ENCODE assay signal across 24 mouse cellular contexts in genomic region chr1:94027506-94028108, GRCm38 (mm10). TPM values are rescaled to one million over a fixed set of nuclear protein-coding genes. Genes with fewer than 3 reads are reported as not detected.
"Had no signal": no experiment of that assay in that cellular context is flagged by ENCODE, and none has a peak within 500 bp of the region (broad histone marks: within the 10 kb centered on the region; RNA-seq: fewer than 3 reads in every experiment).

No protein-coding gene starts in this region.

- DNase-seq: kidney, adult 8-10 months; kidney, postnatal 10 days; kidney, postnatal 36 days; left cerebral cortex, postnatal 4 days; liver, postnatal 0 days; lung, embryonic 14.5 days; right cerebral cortex, postnatal 14 days; spleen, adult 18-20 months; thymus, postnatal 25 days had no signal

- H3K4me2 ChIP-seq: kidney, embryonic 15.5 days; limb, embryonic 12.5 days; limb, embryonic 15.5 days; liver, embryonic 11.5 days; lung, embryonic 14.5 days; midbrain, embryonic 12.5 days; stomach, embryonic 15.5 days had no signal

- H3K27ac ChIP-seq: kidney, embryonic 15.5 days; left cerebral cortex, adult 2 months; limb, embryonic 12.5 days; limb, embryonic 15.5 days; liver, embryonic 14.5 days; macrophage; midbrain, embryonic 12.5 days; stomach, embryonic 15.5 days had no signal

- H3K27me3 ChIP-seq: kidney, embryonic 15.5 days; limb, embryonic 12.5 days; limb, embryonic 15.5 days; midbrain, embryonic 12.5 days; stomach, embryonic 15.5 days had no signal

- H3K36me3 ChIP-seq: kidney, embryonic 15.5 days; limb, embryonic 12.5 days; limb, embryonic 15.5 days; midbrain, embryonic 12.5 days; stomach, embryonic 15.5 days had no signal

- ATAC-seq: liver, postnatal 0 days; lung, postnatal 0 days; midbrain, embryonic 16.5 days had no signal

- H3K9me3 ChIP-seq: kidney, embryonic 15.5 days; limb, embryonic 12.5 days; limb, embryonic 15.5 days; midbrain, embryonic 12.5 days; stomach, embryonic 15.5 days had no signal

- H3K4me1 ChIP-seq: kidney, embryonic 15.5 days; limb, embryonic 12.5 days; limb, embryonic 15.5 days; midbrain, embryonic 12.5 days; stomach, embryonic 15.5 days had no signal

- H3K9ac ChIP-seq: kidney, embryonic 15.5 days; limb, embryonic 12.5 days; limb, embryonic 15.5 days; liver, embryonic 14.5 days; liver, postnatal 0 days; lung, embryonic 14.5 days; midbrain, embryonic 12.5 days; stomach, embryonic 15.5 days had no signal

- H3K4me3 ChIP-seq: kidney, embryonic 15.5 days; left cerebral cortex, adult 2 months; limb, embryonic 12.5 days; limb, embryonic 15.5 days; midbrain, embryonic 12.5 days; stomach, embryonic 15.5 days had no signal

RNA-seq across cellular contexts. Expression of gene Neu4, which starts 7.4 kb away (rescaled TPM):
- total RNA-seq: megakaryocyte, adult 5-6 weeks had no signal
- polyA plus RNA-seq: kidney, embryonic 15.5 days; limb, embryonic 12.5 days; limb, embryonic 15.5 days; liver, embryonic 11.5 days; liver, embryonic 14.5 days; liver, postnatal 0 days; lung, embryonic 14.5 days; lung, postnatal 0 days; macrophage; midbrain, embryonic 12.5 days; midbrain, embryonic 16.5 days; neural tube, embryonic 11.5 days; neural tube, embryonic 14.5 days; stomach, embryonic 15.5 days; thymus, postnatal 0 days had no signal

RNA-seq across cellular contexts. Expression of gene Pdcd1, which starts 24.7 kb away (rescaled TPM):
- total RNA-seq: left cerebral cortex, adult 2 months had no signal
- polyA plus RNA-seq: kidney, embryonic 15.5 days; limb, embryonic 12.5 days; liver, embryonic 11.5 days; macrophage; midbrain, embryonic 12.5 days; midbrain, embryonic 16.5 days; neural tube, embryonic 11.5 days; neural tube, embryonic 14.5 days had no signal

RNA-seq across cellular contexts. Expression of gene Gal3st2c, which starts 37.3 kb away (rescaled TPM):
- total RNA-seq: megakaryocyte, adult 5-6 weeks had no signal
- polyA plus RNA-seq: kidney, embryonic 15.5 days; limb, embryonic 12.5 days; limb, embryonic 15.5 days; liver, embryonic 11.5 days; liver, embryonic 14.5 days; liver, postnatal 0 days; lung, embryonic 14.5 days; lung, postnatal 0 days; macrophage; midbrain, embryonic 12.5 days; midbrain, embryonic 16.5 days; neural tube, embryonic 11.5 days; neural tube, embryonic 14.5 days; stomach, embryonic 15.5 days had no signal
